Mouse (Mus musculus): Measurements from ENCODE around the gene Tspyl2. TPM values are rescaled to one million over a fixed set of nuclear protein-coding genes. Genes with fewer than 3 reads are reported as not detected.
A peak's percentile ranks its signal among the peaks of the same experiment; 100 is the strongest.
"Not testable (repeated sequence)": the region's sequence is repeated elsewhere in the genome, so short reads cannot be mapped to it uniquely, and the experiment has no call there.

Gene Tspyl2
- polyA plus RNA-seq (2015; fragmentation: Nextera tagmentation; extraction: Ambion mirVana): 56.9 and 71.6 TPM in 2 replicates

DNA sequence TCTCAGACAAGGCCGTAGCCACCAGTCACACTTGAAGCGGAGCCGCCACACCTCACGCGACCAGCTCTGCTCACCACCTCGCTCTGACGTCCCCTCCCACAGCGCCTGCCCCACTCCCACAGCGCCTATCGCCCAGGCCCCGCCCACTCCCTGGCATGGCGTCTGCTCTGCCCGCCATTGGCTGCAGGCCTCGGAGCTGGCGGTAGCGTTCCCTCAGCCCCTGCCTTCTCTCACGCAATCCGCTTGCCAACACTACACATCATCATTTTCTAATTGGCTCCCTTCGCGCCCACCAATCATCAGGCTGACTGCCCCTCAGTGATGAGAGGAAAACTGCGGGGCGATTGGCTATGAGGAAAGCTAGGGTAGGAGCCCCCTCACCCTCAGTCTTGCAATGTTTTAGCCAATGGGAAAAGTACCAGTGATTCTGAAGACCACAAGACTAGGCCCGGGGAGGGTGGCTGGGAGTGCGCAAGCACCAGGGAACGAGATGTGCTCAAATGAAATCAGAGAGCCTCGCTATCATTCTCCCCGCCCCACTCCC is at the start of gene Tspyl2:
Gene Tspyl2 (minus strand): TSS at position 68 of the 544 bp plus-strand sequence.
- Histone ChIP-seq H3K36me3 (peaks cover 11% of the 10 kb centered on the region; the same call in 1 of the 2 replicates), H3K4me1 (peaks cover 32% of the 10 kb centered on the region), H3K4me2 (peak within 1 kb of the TSS; percentile 65), H3K4me3 (replicated peaks) (peak within 1 kb of the TSS; percentile 55), H3K27me3 (replicated peaks) (peaks cover 52% of the 10 kb centered on the region), H3K9me3 (replicated peaks) (no peaks in the 10 kb centered on the region), H3K9ac (replicated peaks) (peak within 1 kb of the TSS; percentile 76), H3K27ac (replicated peaks) (peak within 1 kb of the TSS; percentile 91)
- 15% methylated on average over 27 of the region's 27 CpGs for WGBS
- ATAC-seq (ENCODE audit: low FRiP score): peak; percentile 97

DNA sequence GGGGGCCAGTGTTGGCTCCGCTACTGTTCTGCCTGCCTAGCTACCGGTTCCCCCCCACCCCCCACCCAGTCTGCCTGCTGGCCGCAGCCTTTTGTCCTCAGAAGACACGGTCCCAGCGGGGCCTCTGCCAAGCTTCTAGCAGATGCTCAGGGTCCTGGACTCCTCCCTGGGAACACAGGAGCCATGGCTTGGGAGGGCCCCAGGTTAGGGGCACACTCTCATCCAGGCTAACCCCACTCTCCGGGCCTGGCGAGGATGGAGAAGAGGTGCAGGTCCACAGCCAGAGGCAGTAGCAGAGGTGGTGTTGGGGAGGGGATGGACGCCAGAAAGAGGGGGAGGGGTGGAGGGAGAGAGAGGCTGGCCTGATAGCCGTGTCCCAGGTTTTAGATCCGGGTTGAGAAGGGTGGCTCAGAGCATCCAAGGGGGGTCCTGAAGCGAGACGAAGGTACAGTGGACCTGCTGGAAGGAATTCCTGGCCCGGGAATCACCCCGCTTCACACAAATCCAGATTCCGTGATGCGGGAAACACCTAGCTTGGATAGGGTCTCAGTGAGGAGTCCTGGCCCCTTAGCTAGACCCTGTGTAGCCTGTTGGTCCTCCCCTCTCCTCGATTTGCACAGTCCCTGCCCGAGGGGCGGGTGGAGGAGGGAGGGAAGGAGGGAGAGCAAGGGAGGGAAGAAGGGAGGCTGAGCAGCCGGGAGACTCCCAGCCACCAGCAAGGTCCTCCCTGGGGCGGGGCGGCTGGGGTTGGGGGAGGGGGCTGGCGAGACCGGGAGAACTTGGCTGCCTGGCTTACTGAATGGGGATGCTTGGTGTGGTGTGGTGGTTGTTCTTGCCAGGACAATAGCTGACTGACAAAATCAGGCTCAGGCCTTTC is 26.4 kb upstream of the Tspyl2 start, which contains the start of gene Gpr173:
Gene Gpr173 (minus strand): TSS at position 308 of the 877 bp plus-strand sequence.
- H3K4me3 ChIP-seq (replicated peaks): peak within 1 kb of the TSS; percentile 55
- WGBS: 18% methylated on average over 22 of the region's 24 CpGs
- peak within 1 kb of the TSS; percentile 57 for H3K4me2 ChIP-seq
- H3K9ac ChIP-seq (replicated peaks): peak within 1 kb of the TSS; percentile 61
- no peaks in the 10 kb centered on the region for H3K36me3 ChIP-seq
- ATAC-seq (ENCODE audit: low FRiP score): peak; percentile 97
- H3K4me1 ChIP-seq: peaks cover 16% of the 10 kb centered on the region
- H3K27ac ChIP-seq (replicated peaks): peak within 1 kb of the TSS; percentile 86
- no peaks in the 10 kb centered on the region for H3K9me3 ChIP-seq (replicated peaks)
- H3K27me3 ChIP-seq (replicated peaks): peaks cover 46% of the 10 kb centered on the region

DNA sequence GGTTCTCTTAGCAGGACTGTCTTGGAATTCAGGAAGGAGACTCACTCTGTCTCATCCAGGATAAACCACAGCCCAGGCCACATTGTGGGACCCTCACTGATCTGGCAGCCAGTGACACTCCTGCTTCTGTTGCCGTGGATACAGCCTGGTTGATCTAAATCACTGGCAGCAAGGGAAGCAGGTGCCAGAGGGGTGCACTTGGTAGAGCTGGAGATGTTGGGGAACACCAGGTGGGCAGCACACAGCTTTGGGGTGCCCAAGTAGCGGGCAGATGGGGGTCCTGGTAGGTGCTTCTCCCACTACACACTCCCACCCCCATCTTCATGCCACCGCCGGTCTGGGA is 25.8 kb upstream of the Tspyl2 start:
- peaks cover 47% of the 10 kb centered on the region for H3K27me3 ChIP-seq (replicated peaks)
- 12% methylated on average over 4 of the region's 4 CpGs for WGBS
- H3K4me3 ChIP-seq (replicated peaks): peak overlapping the region; percentile 55
- peak overlapping the region; percentile 61 for H3K9ac ChIP-seq (replicated peaks)
- peaks cover 16% of the 10 kb centered on the region for H3K4me1 ChIP-seq
- no peaks in the 10 kb centered on the region for H3K36me3 ChIP-seq
- peak overlapping the region; percentile 57 for H3K4me2 ChIP-seq
- peak overlapping the region; percentile 86 for H3K27ac ChIP-seq (replicated peaks)
- H3K9me3 ChIP-seq (replicated peaks): no peaks in the 10 kb centered on the region
- ATAC-seq (ENCODE audit: low FRiP score): peak; percentile 49; the same call in 1 of the 2 replicates

DNA sequence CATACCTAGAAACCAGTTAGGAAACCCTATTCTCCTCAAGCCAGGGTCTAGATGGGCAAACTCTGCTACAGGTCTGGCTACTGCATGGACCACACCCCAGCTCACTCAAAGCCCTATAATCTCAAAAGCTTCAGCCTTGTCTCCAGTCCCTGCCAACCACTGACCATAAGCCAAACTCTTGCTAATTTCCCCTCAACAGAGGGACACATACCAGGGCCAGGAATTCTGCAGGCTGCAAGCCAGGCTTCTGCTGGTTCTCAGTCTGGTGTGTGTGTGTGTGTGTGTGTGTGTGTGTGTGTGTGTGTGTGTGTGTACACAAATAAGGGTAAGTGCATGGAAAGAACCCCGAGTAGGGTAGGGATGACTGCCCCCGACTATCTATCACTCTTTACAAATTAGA is 24.2 kb upstream of the Tspyl2 start:
- Histone ChIP-seq H3K9ac (replicated peaks) (no peak overlapping the region), H3K27me3 (replicated peaks) (peaks cover 50% of the 10 kb centered on the region), H3K27ac (replicated peaks) (no peak overlapping the region), H3K4me1 (peaks cover 16% of the 10 kb centered on the region), H3K9me3 (replicated peaks) (no peaks in the 10 kb centered on the region), H3K36me3 (no peaks in the 10 kb centered on the region), H3K4me2 (peak overlapping the region; percentile 57), H3K4me3 (replicated peaks) (peak overlapping the region; percentile 55)
- WGBS: 48% methylated on average over 2 of the region's 2 CpGs
- ATAC-seq (ENCODE audit: low FRiP score): no peak

DNA sequence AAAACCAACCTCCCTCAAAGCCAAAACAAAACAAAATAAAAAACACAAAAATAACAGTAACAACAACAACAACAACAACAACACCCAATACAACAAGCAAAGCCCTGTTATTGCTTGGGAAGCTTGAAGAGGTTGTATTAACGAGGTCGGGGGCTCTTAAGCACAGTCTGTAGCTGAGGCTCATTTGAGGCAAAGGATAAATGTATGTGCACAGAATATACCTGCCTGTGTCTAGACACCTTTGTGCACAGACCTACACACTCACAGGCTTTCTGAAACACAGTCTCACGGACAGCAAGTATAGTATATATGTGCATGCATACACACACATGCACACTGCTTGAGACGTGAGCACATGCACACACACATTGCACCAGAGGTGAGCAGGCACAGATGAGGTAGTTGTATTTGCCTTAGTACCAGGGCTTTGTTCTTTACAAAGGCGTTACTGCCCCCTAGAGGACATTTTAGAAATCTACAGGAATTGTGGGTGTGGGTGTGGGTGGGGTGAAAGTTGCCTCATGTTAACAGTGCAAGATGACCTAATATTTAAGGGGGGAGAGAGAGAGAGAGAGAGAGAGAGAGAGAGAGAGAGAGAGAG is 10.4 kb upstream of the Tspyl2 start:
- Histone ChIP-seq H3K4me2 (no peak overlapping the region), H3K36me3 (no peaks in the 10 kb centered on the region), H3K9me3 (replicated peaks) (no peaks in the 10 kb centered on the region), H3K27ac (replicated peaks) (no peak overlapping the region), H3K4me1 (no peaks in the 10 kb centered on the region), H3K27me3 (replicated peaks) (peaks cover 31% of the 10 kb centered on the region), H3K4me3 (replicated peaks) (no peak overlapping the region), H3K9ac (replicated peaks) (no peak overlapping the region)
- ATAC-seq (ENCODE audit: low FRiP score): peak; percentile 68
- 25% methylated on average over 5 of the region's 5 CpGs for WGBS

DNA sequence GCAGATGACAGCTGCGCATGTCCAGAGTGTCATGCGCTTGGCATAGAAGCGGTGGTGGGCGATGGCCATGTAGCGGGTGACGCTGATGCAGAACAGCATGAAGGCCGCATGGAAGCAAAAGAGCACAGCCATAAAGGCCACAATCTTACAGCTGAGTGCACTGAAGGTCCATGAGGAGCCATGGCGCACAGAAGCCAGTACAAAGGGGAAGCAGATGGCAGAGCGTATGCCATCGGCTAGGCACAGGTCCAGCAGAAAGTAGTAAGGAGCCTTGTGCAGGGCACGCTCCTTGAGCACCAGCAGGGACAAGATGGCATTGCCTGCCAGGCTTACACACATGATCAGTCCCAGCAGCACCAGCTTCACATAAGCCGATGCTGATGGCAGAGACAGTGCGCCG is 4.8 kb upstream of the Tspyl2 start:
- Histone ChIP-seq H3K36me3 (no peaks in the 10 kb centered on the region), H3K27me3 (replicated peaks) (peaks cover 58% of the 10 kb centered on the region), H3K9ac (replicated peaks) (no peak overlapping the region), H3K4me2 (no peak overlapping the region), H3K9me3 (replicated peaks) (no peaks in the 10 kb centered on the region), H3K27ac (replicated peaks) (no peak overlapping the region), H3K4me1 (no peaks in the 10 kb centered on the region), H3K4me3 (replicated peaks) (no peak overlapping the region)
- 91% methylated on average over 14 of the region's 14 CpGs for WGBS
- ATAC-seq (ENCODE audit: low FRiP score): no peak

DNA sequence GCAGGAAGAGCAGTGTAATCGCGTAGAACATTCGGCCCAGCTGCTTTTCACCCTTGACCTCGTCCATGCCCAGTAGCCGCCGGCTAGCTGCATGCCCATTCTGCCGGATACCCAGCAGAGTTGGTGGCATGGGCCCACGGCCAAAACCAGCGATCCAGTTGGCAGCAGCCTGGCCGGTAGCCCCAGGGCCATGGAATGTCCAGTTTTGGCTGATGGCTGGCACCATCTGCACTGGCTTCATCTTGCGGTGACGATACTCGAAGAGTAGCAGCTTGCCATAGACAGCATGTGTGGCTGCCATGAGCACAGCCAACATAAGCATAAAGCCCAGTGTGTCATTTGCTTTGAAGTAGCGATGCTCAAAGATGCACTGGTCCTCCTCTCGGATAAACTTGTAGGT is 4.4 kb upstream of the Tspyl2 start:
- Histone ChIP-seq H3K4me2 (no peak overlapping the region), H3K27ac (replicated peaks) (no peak overlapping the region), H3K4me1 (no peaks in the 10 kb centered on the region), H3K9me3 (replicated peaks) (no peaks in the 10 kb centered on the region), H3K36me3 (no peaks in the 10 kb centered on the region), H3K9ac (replicated peaks) (no peak overlapping the region), H3K27me3 (replicated peaks) (peaks cover 60% of the 10 kb centered on the region), H3K4me3 (replicated peaks) (no peak overlapping the region)
- ATAC-seq (ENCODE audit: low FRiP score): no peak
- WGBS: 91% methylated on average over 15 of the region's 15 CpGs

DNA sequence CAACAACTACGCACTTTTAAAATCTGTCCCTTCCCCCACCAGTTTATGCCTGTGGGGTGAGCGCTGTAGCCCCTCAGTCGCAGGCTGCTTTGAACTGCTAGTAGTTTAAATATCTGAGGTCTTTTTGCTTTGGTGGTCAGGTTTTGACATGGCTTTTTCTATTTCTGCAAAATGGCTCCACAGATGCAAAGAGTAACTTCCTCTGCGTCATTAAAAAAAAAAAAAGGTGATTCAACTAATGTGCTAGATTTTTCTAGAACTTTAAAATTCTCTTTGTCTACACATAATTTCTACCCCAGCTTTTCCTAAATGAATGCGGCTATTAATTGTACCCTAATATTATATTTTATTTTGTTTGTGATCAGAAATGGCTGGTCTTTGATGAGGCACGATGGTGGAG is 678 bp upstream of the Tspyl2 start:
- WGBS: 33% methylated on average over 6 of the region's 6 CpGs

DNA sequence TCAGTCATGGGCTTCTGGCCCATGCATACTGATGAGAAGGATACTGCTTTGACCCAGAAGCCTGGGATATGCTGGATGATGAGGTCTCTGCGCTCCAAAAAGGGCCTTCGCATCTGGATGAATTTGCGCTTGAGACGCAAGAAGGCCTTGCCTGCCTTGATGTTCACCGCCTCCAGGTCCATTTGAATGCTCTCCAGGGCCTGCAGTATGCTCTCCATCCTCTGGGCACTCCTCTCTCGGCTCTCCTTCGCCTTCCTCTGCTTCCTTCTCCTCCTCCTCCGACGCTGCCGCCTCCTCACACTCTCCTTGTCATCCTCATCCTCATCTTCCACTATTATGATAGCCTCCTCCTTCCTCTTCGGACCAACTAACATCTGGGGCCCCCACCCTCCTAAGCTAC is 729 bp downstream of the Tspyl2 start:
- peak overlapping the region; percentile 76 for H3K9ac ChIP-seq (replicated peaks)
- H3K9me3 ChIP-seq (replicated peaks): no peaks in the 10 kb centered on the region
- H3K27ac ChIP-seq (replicated peaks): peak overlapping the region; percentile 91
- peak overlapping the region; percentile 55 for H3K4me3 ChIP-seq (replicated peaks)
- H3K4me2 ChIP-seq: peak overlapping the region; percentile 65
- WGBS: 31% methylated on average over 11 of the region's 11 CpGs
- peaks cover 38% of the 10 kb centered on the region for H3K4me1 ChIP-seq
- peaks cover 53% of the 10 kb centered on the region for H3K27me3 ChIP-seq (replicated peaks)
- no peak for ATAC-seq (ENCODE audit: low FRiP score)
- H3K36me3 ChIP-seq: peaks cover 11% of the 10 kb centered on the region; the same call in 1 of the 2 replicates

More for the DNA sequence above, 678 bp upstream of the Tspyl2 start:
- peak overlapping the region; percentile 91 for H3K27ac ChIP-seq (replicated peaks)
- ATAC-seq (ENCODE audit: low FRiP score): no peak
- H3K27me3 ChIP-seq (replicated peaks): peaks cover 55% of the 10 kb centered on the region
- no peak overlapping the region for H3K9ac ChIP-seq (replicated peaks)
- peaks cover 27% of the 10 kb centered on the region for H3K4me1 ChIP-seq
- H3K4me3 ChIP-seq (replicated peaks): peak overlapping the region; percentile 55
- H3K4me2 ChIP-seq: peak overlapping the region; percentile 65
- H3K9me3 ChIP-seq (replicated peaks): no peaks in the 10 kb centered on the region
- peaks cover 11% of the 10 kb centered on the region; the same call in 1 of the 2 replicates for H3K36me3 ChIP-seq

DNA sequence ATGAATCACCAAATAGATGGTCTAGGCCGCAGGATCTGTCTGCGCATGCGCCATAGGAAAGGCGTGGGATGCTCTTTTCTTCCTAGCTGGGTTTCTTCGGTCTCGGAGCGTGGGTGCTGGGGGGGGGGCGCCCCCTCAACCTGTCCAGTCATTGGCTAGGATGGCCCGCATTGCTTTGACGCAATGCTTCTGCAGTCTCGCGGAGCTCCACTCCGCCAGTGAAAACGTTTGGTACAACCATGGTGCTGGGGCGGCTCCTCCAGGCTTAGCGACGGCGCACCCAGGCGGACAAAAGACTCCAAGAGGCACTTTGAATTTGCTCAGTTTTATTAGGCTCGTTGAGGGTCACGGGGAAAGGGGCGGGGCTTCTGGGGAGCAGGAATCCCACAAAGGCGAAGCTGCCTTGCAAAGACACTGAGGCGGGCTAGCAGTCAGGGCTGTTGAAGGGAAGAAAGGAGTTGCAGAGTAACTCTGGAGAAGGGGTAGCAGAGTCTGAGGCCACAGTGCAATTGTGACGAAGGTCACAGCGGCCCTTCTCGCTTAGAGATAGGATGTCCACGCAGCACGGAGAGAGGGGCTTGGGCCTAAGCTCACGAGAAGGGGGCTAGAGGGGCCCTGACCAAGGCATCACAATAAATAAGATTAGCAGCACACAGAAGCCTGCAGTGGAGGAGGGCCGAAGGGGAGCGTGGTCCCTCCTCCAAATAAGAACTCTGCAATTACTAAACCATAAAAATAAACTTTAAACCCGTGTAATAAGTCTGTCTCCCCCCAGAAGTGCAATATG is 5.5 kb downstream of the Tspyl2 start:
- peak overlapping the region; percentile 56 for H3K4me2 ChIP-seq
- H3K9ac ChIP-seq (replicated peaks): peak overlapping the region; percentile 40
- H3K36me3 ChIP-seq: peaks cover 11% of the 10 kb centered on the region; the same call in 1 of the 2 replicates
- no peaks in the 10 kb centered on the region for H3K9me3 ChIP-seq (replicated peaks)
- WGBS: 15% methylated on average over 33 of the region's 33 CpGs
- peak; percentile 99 for ATAC-seq (ENCODE audit: low FRiP score)
- H3K4me3 ChIP-seq (replicated peaks): peak overlapping the region; percentile 22
- peaks cover 40% of the 10 kb centered on the region for H3K27me3 ChIP-seq (replicated peaks)
- H3K4me1 ChIP-seq: peaks cover 38% of the 10 kb centered on the region
- peak overlapping the region; percentile 88 for H3K27ac ChIP-seq (replicated peaks)

DNA sequence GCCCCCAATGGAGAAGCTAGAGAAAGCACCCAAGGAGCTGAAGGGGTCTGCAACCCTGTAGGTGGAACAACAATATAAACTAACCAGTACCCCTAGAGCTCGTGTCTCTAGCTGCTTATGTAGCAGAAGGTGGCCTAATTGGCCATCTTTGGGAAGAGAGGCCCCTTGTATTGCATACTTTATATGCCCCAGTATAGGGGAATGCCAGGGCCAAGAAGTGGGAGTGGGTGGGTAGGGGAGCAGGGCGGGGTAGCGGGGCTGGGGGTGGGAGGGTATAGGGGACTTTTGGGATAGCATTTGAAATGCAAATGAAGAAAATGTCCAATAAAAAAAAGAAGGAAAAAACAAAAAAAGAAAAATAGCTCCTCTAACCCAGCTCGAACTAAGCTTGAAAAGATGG is 6.1 kb downstream of the Tspyl2 start:
- peak overlapping the region; percentile 56; the same call in 1 of the 2 replicates for H3K4me2 ChIP-seq
- 59% methylated on average over 4 of the region's 4 CpGs for WGBS
- peak overlapping the region; percentile 88 for H3K27ac ChIP-seq (replicated peaks)
- H3K27me3 ChIP-seq (replicated peaks): peaks cover 40% of the 10 kb centered on the region
- peaks cover 35% of the 10 kb centered on the region for H3K4me1 ChIP-seq
- ATAC-seq (ENCODE audit: low FRiP score): peak; percentile 30
- H3K36me3 ChIP-seq: peaks cover 11% of the 10 kb centered on the region; the same call in 1 of the 2 replicates
- not testable (repeated sequence) for H3K4me3 ChIP-seq (replicated peaks); H3K9me3 ChIP-seq (replicated peaks); H3K9ac ChIP-seq (replicated peaks)
